Mouse (Mus musculus): ENCODE results near the gene Gm10720. TPM values are rescaled to one million over a fixed set of nuclear protein-coding genes. Genes with fewer than 3 reads are reported as not detected.
"Not testable (repeated sequence)": the region's sequence is repeated elsewhere in the genome, so short reads cannot be mapped to it uniquely, and the experiment has no call there.

Gene Gm10720
- polyA plus RNA-seq, 1 experiment = not detected

DNA sequence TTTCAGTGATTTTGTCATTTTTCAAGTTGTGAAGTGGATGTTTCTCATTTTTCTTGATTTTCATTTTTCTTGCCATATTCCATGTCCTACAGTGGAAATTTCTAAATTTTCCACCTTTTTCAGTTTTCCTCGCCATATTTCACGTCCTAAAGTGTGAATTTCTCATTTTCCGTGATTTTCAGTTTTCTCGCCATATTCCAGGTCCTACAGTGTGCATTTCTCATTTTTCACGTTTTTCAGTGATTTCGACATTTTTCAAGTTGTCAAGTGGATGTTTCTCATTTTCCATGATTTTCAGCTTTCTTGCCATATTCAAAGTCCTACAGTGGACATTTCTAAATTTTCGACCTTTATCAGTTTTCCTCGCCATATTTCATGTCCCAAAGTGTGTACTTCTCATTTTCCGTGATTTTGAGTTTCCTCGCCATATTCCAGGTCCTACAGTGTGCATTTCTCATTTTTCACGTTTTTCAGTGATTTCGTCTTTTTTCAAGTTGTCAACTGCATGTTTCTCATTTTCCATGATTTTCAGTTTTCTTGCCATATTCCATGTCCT is 9.5 kb downstream of the Gm10720 start, which contains the start of gene Gm10717:
Gene Gm10717, plus strand, starts transcription at position 506 of the 556 bp plus-strand sequence.
- peak; percentile 20 to 44 for DNase-seq (ENCODE audit: extremely low spot score in 1 of 2, low spot score in 1 of 2)

DNA sequence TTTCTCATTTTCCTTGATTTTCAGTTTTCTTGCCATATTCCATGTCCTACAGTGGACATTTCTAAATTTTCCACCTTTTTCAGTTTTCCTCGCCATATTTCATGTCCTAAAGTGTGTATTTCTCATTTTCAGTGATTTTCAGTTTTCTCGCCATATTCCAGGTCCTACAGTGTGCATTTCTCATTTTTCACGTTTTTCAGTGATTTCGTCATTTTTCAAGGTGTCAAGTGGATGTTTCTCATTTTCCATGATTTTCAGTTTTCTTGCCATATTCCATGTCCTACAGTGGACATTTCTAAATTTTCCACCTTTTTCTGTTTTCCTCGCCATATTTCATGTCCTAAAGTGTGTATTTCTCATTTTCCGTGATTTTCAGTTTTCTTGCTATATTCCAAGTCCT is 10.2 kb downstream of the Gm10720 start:
- peak; percentile 40 to 57 for DNase-seq (ENCODE audit: extremely low spot score in 1 of 2, low spot score in 1 of 2)

DNA sequence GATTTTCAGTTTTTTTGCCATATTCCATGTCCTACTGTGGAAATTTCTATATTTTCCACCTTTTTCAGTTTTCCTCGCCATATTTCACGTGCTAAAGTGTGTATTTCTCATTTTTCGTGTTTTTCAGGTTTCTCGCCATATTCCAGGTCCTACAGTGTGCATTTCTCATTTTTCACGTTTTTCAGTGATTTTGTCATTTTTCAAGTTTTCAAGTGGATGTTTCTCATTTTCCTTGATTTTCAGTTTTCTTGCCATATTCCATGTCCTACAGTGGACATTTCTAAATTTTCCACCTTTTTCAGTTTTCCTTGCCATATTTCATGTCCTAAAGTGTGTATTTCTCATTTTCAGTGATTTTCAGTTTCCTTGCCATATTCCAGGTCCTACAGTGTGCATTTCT is 10.7 kb downstream of the Gm10720 start:
- not testable (repeated sequence) for DNase-seq (ENCODE audit: extremely low spot score in 1 of 2, low spot score in 1 of 2)

DNA sequence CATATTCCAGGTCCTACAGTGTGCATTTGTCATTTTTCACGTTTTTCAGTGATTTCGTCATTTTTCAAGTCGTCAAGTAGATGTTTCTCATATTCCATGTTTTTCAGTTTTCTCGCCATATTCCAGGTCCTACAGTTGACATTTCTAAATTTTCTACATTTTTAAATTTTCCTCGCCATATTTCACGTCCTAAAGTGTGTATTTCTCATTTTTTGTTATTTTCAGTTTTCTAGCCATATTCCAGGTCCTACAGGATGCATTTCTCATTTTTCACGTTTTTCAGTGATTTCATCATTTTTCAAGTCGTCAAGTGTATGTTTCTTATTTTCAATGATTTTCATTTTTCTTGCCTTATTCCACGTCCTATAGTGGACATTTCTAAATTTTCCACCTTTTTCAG is 11.3 kb downstream of the Gm10720 start:
- not testable (repeated sequence) for DNase-seq (ENCODE audit: extremely low spot score in 1 of 2, low spot score in 1 of 2)

DNA sequence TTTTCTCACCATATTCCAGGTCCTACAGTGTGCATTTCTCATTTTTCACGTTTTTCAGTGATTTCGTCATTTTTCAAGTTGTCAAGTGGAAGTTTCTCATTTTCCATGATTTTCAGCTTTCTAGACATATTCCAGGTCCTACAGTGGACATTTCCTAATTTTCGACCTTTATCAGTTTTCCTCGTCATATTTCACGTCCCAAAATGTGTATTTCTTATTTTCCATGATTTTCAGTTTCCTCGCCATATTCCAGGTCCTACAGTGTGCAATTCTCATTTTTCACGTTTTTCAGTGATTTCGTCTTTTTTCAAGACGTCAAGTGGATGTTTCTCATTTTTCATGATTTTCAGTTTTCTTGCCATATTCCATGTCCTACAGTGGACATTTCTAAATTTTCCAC is 11.7 kb downstream of the Gm10720 start:
- DNase-seq (ENCODE audit: extremely low spot score in 1 of 2, low spot score in 1 of 2) = not testable (repeated sequence)

DNA sequence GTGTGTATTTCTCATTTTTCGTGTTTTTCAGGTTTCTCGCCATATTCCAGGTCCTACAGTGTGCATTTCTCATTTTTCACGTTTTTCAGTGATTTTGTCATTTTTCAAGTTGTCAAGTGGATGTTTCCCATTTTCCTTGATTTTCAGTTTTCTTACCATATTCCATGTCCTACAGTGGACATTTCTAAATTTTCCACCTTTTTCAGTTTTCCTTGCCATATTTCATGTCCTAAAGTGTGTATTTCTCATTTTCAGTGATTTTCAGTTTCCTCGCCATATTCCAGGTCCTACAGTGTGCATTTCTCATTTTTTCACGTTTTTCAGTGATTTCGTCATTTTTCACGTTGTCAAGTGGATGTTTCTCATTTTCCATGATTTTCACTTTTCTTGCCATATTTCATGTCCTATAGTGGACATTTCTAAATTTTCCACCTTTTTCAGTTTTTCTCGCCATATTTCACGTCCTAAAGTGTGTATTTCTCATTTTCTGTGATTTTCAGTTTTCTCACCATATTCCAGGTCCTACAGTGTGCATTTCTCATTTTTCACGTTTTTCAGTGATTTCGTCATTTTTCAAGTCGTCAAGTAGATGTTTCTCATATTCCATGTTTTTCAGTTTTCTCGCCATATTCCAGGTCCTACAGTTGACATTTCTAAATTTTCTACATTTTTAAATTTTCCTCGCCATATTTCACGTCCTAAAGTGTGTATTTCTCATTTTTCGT is 14.0 kb downstream of the Gm10720 start:
- peak; percentile 27 to 34 for DNase-seq (ENCODE audit: extremely low spot score in 1 of 2, low spot score in 1 of 2)

DNA sequence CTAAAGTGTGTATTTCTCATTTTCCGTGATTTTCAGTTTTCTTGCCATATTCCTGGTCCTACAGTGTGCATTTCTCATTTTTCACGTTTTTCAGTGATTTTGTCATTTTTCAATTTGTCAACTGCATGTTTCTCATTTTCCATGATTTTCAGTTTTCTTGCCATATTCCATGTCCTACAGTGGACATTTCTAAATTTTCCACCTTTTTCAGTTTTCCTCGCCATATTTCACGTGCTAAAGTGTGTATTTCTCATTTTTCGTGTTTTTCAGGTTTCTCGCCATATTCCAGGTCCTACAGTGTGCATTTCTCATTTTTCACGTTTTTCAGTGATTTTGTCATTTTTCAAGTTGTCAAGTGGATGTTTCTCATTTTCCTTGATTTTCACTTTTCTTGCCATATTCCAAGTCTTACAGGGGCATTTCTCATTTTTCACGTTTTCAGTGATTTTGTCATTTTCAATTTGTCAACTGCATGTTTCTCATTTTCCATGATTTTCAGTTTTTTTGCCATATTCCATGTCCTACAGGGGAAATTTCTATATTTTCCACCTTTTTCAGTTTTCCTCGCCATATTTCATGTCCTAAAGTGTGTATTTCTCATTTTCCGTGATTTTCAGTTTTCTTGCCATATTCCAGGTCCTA is 15.3 kb downstream of the Gm10720 start:
- DNase-seq (ENCODE audit: extremely low spot score in 1 of 2, low spot score in 1 of 2) = not testable (repeated sequence)

DNA sequence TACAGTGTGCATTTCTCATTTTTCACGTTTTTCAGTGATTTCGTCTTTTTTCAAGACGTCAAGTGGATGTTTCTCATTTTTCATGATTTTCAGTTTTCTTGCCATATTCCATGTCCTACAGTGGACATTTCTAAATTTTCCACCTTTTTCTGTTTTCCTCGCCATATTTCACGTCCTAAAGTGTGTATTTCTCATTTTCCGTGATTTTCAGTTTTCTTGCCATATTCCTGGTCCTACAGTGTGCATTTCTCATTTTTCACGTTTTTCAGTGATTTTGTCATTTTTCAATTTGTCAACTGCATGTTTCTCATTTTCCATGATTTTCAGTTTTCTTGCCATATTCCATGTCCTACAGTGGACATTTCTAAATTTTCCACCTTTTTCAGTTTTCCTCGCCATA is 18.8 kb downstream of the Gm10720 start, which contains the start of gene Gm17535:
Gene Gm17535, plus strand, starts transcription at position 301 of the 400 bp plus-strand sequence.
- DNase-seq (ENCODE audit: extremely low spot score in 1 of 2, low spot score in 1 of 2) = not testable (repeated sequence)

DNA sequence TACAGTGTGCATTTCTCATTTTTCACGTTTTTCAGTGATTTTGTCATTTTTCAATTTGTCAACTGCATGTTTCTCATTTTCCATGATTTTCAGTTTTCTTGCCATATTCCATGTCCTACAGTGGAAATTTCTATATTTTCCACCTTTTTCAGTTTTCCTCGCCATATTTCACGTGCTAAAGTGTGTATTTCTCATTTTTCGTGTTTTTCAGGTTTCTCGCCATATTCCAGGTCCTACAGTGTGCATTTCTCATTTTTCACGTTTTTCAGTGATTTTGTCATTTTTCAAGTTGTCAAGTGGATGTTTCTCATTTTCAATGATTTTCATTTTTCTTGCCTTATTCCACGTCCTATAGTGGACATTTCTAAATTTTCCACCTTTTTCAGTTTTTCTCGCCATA is 21.1 kb downstream of the Gm10720 start, which contains the start of gene Gm10715:
Gene Gm10715, plus strand, starts transcription at position 301 of the 400 bp plus-strand sequence.
- not testable (repeated sequence) for DNase-seq (ENCODE audit: extremely low spot score in 1 of 2, low spot score in 1 of 2)

DNA sequence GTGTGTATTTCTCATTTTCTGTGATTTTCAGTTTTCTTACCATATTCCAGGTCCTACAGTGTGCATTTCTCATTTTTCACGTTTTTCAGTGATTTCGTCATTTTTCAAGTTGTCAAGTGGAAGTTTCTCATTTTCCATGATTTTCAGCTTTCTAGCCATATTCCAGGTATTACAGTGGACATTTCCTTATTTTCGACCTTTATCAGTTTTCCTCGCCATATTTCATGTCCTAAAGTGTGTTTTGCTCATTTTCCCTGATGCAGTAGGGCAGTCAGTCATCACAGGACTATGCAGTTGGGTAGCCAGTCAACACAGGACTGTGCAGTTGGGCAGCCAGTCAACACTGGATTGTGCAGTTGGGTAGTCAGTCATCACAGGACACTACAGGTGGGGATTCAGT is 22.7 kb downstream of the Gm10720 start:
- not testable (repeated sequence) for DNase-seq (ENCODE audit: extremely low spot score in 1 of 2, low spot score in 1 of 2)

Other genes with a start within 250 kb of the Gm10720 start
- not detected in 2 replicates for gene Gm10722, start 14.7 kb upstream of the Gm10720 start, polyA plus RNA-seq (2012; rRNA removed)
- not detected in 2 replicates for gene Gm11168, start 12.3 kb upstream of the Gm10720 start, polyA plus RNA-seq (2012; rRNA removed)
- not detected in 2 replicates for gene Gm10721, start 2.5 kb upstream of the Gm10720 start, polyA plus RNA-seq (2012; rRNA removed)
- gene Gm10719, start 1.8 kb downstream of the Gm10720 start, polyA plus RNA-seq (2012; rRNA removed) = not detected in 2 replicates
- gene Gm10718, start 7.9 kb downstream of the Gm10720 start, polyA plus RNA-seq (2012; rRNA removed) = 0.26 and 0.32 TPM in 2 replicates
- gene Gm10717, start 9.8 kb downstream of the Gm10720 start, polyA plus RNA-seq (2012; rRNA removed) = not detected in 2 replicates
- gene Gm17535, start 18.9 kb downstream of the Gm10720 start, polyA plus RNA-seq (2012; rRNA removed) = not detected in 2 replicates
- not detected in 2 replicates for gene Gm10715, start 21.2 kb downstream of the Gm10720 start, polyA plus RNA-seq (2012; rRNA removed)

Measured in frontal cortex, adult 2 months (tissue).